Mouse (Mus musculus): ENCODE results near the gene Abce1.

GRCm38 (mm10) chr8:79650158-79650814 is 61.3 kb downstream of the Abce1 start:
- TF ChIP-seq CTCF (IDR thresholded peaks at IDR 0.05; ENCODE audit: insufficient read depth, low read length) (no peak), POLR2A (IDR thresholded peaks at IDR 0.05; ENCODE audit: borderline replicate concordance, extremely low read depth, low read depth, low read length) (no peak)
